Mouse (Mus musculus) frontal cortex, postnatal 10 days (tissue): ENCODE measurements around the gene Bcas3.

ENCODE experiments used
- DNase-seq, 2 experiments: peaks; one replicate each; pipeline ENCODE4 v3.0.0; 2022; ENCODE audit warnings: low spot score in 2 of 2, mixed read lengths in 1 of 2

Gene Bcas3

GRCm38 (mm10) chr11:85352539-85353380, at the start of gene Bcas3:
Gene Bcas3 (plus strand): TSS chr11:85353167.
- DNase-seq = peak; percentile 98 to 99

DNA sequence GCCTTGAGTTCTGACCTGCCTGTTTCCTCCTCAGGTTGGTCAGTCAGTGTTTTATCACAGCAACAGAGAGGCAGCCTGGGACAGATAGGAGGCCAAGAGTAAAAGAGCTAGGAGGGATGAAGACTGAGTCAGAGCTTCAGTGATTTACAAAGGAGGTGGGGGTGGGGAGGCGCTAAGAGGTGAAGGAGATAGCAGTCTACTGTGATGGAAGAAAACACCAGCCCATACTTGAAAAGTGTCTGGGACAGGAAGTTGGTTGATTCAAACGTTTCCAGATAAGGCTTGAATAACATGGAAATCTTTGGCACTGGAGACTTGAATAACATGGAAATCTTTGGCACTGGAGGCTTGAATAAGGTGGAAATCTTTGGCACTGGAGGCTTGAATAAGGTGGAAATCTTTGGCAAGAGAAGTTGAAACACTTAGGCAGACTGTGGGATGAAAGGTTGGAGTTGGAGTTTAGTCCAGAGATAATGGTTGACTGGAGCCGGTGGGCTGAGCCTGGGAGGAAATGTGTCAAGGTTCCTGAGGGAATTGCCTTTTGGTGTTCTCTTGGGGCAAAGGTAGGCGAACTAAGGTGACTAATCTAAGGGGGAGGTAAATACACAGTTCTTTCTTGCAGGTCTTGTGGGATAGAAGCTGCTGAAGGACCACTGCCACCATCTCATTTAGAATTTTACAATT, 46.2 kb upstream of the Bcas3 start:
- no peak for DNase-seq

DNA sequence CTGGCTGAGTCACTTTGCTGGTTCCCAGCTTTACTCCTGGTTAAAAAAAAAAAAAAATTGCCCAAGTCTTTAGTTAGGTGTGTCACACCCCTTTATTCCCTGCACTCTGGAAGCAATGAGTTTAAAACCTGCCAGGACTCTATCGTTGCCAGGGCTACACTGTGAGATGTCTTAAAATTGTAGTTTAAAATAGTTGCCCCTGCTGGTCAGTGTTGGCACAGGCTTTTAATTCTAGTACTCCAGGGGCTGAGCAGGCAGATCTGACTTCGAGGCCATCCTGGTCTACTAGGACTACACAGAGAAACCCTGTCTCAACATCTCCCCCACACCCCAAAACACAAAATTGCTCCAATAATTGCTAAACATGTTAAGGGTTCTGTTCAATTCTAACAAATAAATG, 44.2 kb upstream of the Bcas3 start:
- no peak for DNase-seq

DNA sequence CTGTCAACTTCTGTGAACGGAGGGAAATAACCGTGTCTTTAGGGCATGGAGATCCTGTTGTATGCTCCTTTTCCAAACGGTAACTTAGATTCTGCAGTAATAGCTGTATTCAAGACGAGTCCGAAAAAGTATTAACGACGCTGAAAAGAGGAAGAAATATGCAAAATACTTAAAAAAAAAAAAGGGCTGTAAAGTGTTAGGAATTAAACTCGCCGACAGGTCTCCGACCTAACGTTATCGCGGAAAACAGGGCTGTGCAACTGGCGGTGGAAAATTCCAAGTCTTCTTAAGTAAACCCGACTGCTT, 42.6 kb upstream of the Bcas3 start:
- DNase-seq = no peak

- DNase-seq = peak; percentile 94 to 95
Observed at GRCm38 (mm10) chr11:85310713-85311574, 42.0 kb upstream of the Bcas3 start, which contains the start of gene Ppm1d. Gene Ppm1d (plus strand): TSS chr11:85311244.

- peak; percentile 12 to 41 for DNase-seq
Observed at GRCm38 (mm10) chr11:85311645-85312490, 41.1 kb upstream of the Bcas3 start.

DNA sequence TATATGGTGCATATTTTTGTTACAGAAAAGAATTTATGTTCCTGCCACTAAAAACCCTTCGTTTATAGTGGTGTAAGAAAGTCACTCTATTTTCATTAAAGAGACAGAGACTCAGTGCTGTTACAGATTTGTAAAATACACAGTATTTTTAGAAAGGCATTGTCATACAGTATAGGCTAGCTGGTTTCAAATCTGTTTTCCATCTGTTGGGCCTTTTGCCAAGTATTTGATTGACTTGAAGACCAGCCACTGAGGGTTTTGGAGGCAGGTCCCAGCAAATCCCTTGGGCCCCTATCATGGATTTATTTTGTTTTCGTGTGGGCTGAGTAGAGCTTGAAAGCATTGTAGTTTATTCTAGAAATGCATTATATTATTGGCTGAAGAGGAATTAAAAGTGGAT, 40.1 kb upstream of the Bcas3 start:
- peak; percentile 37 to 41 for DNase-seq

DNA sequence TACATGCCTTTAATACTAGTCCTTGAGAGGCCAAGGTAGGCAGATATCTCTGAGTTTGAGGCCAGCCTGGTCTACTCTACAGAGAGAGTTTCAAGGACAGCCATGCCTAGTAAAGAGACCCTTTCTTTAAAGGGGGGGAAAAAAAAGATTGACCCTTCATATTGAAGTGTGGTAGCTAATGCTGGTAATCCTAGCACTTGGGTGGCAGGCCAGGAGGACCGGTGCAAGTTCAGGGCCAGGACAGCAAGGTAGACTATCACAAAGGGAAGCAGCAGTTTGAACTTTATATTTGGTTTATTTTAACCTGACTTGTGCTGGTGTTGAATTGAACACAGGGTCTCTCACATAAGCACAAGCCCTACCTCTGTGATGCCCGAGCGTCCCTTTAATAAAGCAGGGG, 39.6 kb upstream of the Bcas3 start:
- no peak for DNase-seq

DNA sequence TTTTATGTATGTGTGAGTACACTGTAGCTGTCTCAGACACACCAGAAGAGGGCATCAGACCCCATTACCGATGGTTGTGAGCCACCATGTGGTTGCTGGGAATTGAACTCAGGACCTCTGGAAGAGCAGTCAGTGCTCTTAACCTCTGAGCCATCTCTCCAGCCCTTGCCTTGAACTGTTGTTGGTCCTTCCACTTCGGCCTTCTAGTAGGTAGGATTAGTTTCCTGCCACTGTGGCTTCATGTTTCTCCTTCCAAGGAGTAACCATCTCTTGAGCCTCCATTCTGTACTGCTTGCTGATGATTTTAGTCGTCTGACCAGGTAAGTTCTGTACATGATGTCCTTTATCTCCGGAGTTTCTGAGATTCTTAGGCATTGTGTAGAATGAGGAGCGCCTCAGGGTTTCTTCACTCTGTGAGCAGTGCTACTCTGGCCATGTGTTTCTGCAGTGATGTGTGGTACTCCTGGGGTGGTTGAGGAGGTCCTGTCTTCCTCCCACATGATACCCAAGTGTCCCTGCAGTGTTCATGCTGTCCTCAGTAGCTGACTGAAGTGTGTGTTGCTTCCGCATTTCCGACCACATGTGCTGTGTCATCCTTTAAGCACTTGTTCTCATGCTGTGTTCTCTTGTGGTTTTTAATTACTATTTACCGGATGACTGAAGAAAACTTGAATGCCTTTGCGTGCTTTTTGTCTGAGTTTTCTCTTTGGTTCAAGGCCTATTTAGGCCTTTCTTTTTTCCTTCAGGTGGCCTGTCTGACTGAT, 29.2 kb upstream of the Bcas3 start:
- DNase-seq = no peak

DNA sequence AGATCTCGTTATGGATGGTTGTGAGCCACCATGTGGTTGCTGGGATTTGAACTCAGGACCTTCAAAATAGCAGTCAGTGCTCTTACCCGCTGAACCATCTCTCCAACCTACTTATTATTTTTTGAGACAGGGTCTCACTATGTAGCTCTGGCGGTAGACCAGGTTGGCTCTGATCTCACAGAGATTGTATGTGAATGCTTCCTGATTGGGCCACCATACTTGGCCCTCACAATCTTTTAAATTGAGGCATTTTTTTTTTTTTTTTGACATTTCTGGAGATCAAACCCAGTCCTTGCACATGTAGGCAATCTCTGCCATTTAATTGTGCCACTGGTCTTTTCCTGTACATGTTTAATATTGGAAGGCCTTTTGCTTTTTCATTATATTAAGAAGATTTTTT, 24.2 kb upstream of the Bcas3 start:
- DNase-seq = no peak

GRCm38 (mm10) chr11:85329167-85329894, 23.6 kb upstream of the Bcas3 start:
- no peak for DNase-seq

DNA sequence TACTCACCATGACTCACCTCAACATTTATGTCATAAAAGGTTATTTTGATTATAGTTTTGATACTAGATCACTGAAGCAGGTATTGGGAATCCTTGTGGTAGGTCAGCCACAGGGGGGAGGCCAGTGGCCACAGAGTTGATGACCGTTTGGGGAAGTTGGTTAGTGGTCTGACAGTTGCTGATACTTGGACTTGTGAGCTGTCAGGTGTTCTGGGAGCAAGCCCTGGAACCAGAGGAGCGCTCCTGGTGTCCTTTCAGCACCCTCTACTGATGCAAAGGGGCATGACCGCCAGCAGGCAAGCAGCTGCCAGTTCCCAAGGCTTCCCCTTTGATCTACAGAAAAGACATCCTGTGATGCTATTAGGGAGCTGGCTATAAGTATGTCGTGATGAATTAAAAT, 18.2 kb upstream of the Bcas3 start:
- peak in 1 of 2 experiments; percentile 22 for DNase-seq

GRCm38 (mm10) chr11:85339173-85339831, 13.7 kb upstream of the Bcas3 start:
- DNase-seq = no peak

GRCm38 (mm10) chr11:85340070-85340616, 12.8 kb upstream of the Bcas3 start:
- no peak for DNase-seq

GRCm38 (mm10) chr11:85353819-85354218, 852 bp downstream of the Bcas3 start:
- no peak for DNase-seq

- DNase-seq = no peak
Observed at GRCm38 (mm10) chr11:85359641-85360040, 6.7 kb downstream of the Bcas3 start.

- DNase-seq = no peak
Observed at GRCm38 (mm10) chr11:85361621-85362020, 8.7 kb downstream of the Bcas3 start.

DNA sequence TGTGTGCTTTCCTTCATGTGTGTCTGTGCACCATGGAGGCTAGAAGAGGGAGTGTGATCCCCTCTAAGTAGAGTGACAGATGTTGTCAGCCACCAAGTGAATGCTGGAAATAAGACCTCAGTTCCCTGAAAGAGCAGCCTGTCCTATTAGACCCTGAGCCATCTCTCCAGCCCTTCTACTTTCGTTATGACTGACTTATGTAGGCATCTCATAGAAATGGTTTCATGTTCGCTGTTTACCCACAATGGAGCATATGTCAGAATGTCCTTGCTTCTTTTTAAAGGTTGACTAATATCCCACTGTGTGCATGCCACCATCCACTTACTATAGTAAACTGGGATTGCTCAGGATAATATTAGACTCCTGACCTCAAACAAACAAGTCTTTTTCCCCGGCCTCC, 13.2 kb downstream of the Bcas3 start:
- no peak for DNase-seq

GRCm38 (mm10) chr11:85367823-85368222, 14.9 kb downstream of the Bcas3 start:
- DNase-seq = no peak
